Mouse (Mus musculus) granulocyte monocyte progenitor cell, adult 5-6 weeks (primary cell): ENCODE data around the gene Cfap52. TPM values are rescaled to one million over a fixed set of nuclear protein-coding genes. Genes with fewer than 3 reads are reported as not detected.

Experiments
- ATAC-seq: replicated peaks from 2 replicates; pipeline ENCODE4 v1.8.0; 2016; ENCODE audit warnings: mild to moderate bottlenecking, moderate TSS enrichment, inconsistent platforms; ENCODE audit not compliant: poor library complexity, severe bottlenecking
- total RNA-seq, 2 experiments: library from RNA; stranded (forward) in 1 of 2; stranded (reverse) in 1 of 2; fragments of 200-712, 200-1000 nt in 1 of 2; fragments of >200 nt in 1 of 2; fragmentation: Nextera tagmentation in 1 of 2; gene quantifications; 2 replicates each; pipeline ENCODE4 v1.2.3; 2014 to 2017

The Cfap52 gene
- not detected in 2 replicates for total RNA-seq (2014; fragmentation: Nextera tagmentation)
- total RNA-seq (2017), result not detected in 2 replicates

- peak; percentile 60 for ATAC-seq
These were observed at the start of gene Cfap52 for GRCm38 (mm10) chr11:67965242-67965883. Gene Cfap52, minus strand, starts transcription at chr11:67965651.

- no peak for ATAC-seq
These were observed 46.8 kb upstream of the Cfap52 start for GRCm38 (mm10) chr11:68012207-68012606.

GRCm38 (mm10) chr11:68009377-68009776 is 43.9 kb upstream of the Cfap52 start:
- ATAC-seq, result no peak

GRCm38 (mm10) chr11:68007645-68008044 is 42.2 kb upstream of the Cfap52 start:
- no peak for ATAC-seq

- no peak for ATAC-seq
These were observed 40.9 kb upstream of the Cfap52 start for GRCm38 (mm10) chr11:68006216-68006789.

GRCm38 (mm10) chr11:68004191-68004590 is 38.7 kb upstream of the Cfap52 start:
- peak; percentile 74 for ATAC-seq

- no peak for ATAC-seq
These were observed 34.2 kb upstream of the Cfap52 start for GRCm38 (mm10) chr11:67999629-68000028.

GRCm38 (mm10) chr11:67998905-67999304 is 33.5 kb upstream of the Cfap52 start:
- ATAC-seq, result no peak

- no peak for ATAC-seq
These were observed 30.5 kb upstream of the Cfap52 start for GRCm38 (mm10) chr11:67995965-67996364.

- ATAC-seq, result no peak
These were observed 25.8 kb upstream of the Cfap52 start for GRCm38 (mm10) chr11:67991240-67991639.

GRCm38 (mm10) chr11:67983564-67983963 is 18.1 kb upstream of the Cfap52 start:
- no peak for ATAC-seq

GRCm38 (mm10) chr11:67975252-67975651 is 9.8 kb upstream of the Cfap52 start:
- no peak for ATAC-seq

GRCm38 (mm10) chr11:67973225-67973624 is 7.8 kb upstream of the Cfap52 start:
- ATAC-seq, result no peak

GRCm38 (mm10) chr11:67972606-67973005 is 7.2 kb upstream of the Cfap52 start:
- ATAC-seq, result no peak

GRCm38 (mm10) chr11:67967831-67968230 is 2.4 kb upstream of the Cfap52 start:
- ATAC-seq, result no peak

- peak; percentile 95 for ATAC-seq
These were observed 741 bp upstream of the Cfap52 start, which contains the start of gene Stx8 for GRCm38 (mm10) chr11:67965905-67966878. Gene Stx8, plus strand, starts transcription at chr11:67966193.

- ATAC-seq, result no peak
These were observed 1.3 kb downstream of the Cfap52 start for GRCm38 (mm10) chr11:67964110-67964509.

GRCm38 (mm10) chr11:67954413-67954812 is 11.0 kb downstream of the Cfap52 start:
- no peak for ATAC-seq

- ATAC-seq, result no peak
These were observed 11.8 kb downstream of the Cfap52 start for GRCm38 (mm10) chr11:67953604-67954003.

- ATAC-seq, result no peak
These were observed 16.0 kb downstream of the Cfap52 start for GRCm38 (mm10) chr11:67949475-67949874.

GRCm38 (mm10) chr11:67948229-67948628 is 17.2 kb downstream of the Cfap52 start:
- no peak for ATAC-seq
